Mouse (Mus musculus): ENCODE measurements around the gene Ccr5. TPM values are rescaled to one million over a fixed set of nuclear protein-coding genes. Genes with fewer than 3 reads are reported as not detected.
"Not testable (repeated sequence)": the region's sequence is repeated elsewhere in the genome, so short reads cannot be mapped to it uniquely, and the experiment has no call there.

Ccr5 gene
- polyA plus RNA-seq, 2 experiments, result 0.42 to 1.6 TPM

- no peak for ATAC-seq (ENCODE audit: insufficient read depth)
- H3K9me3 ChIP-seq (ENCODE audit: control insufficient read depth, low read length), result no peaks in the 10 kb centered on the region
- H3K36me3 ChIP-seq (replicated peaks; ENCODE audit: control insufficient read depth, insufficient read depth, low read depth), result no peaks in the 10 kb centered on the region
- no peak overlapping the region for H3K27ac ChIP-seq
- DNase-seq (ENCODE audit: low read depth in 3 of 3, low spot score in 3 of 3), result no peak
- no peak overlapping the region for H3K4me3 ChIP-seq (ENCODE audit: insufficient read depth in 1 of 2, low read depth in 2 of 2, low read length in 2 of 2)
- peaks cover 4 to 13% of the 10 kb centered on the region in 2 experiments; a peak in 3 of 4 replicates for H3K4me1 ChIP-seq (replicated peaks; ENCODE audit: control insufficient read depth in 2 of 2, insufficient read depth in 2 of 2, low read length in 1 of 2)
- no peak for TF ChIP-seq EP300 (IDR thresholded peaks at IDR 0.05; ENCODE audit: low read depth)
- no peak for TF ChIP-seq CTCF (IDR thresholded peaks at IDR 0.05; ENCODE audit: low read depth)
- WGBS (ENCODE audit: insufficient replicate concordance), result 61% methylated on average over 11 of the region's 11 CpGs
- H3K27me3 ChIP-seq (ENCODE audit: control insufficient read depth, insufficient read depth, low read length), result no peaks in the 10 kb centered on the region
- H3K9ac ChIP-seq (replicated peaks), result no peak overlapping the region
- no peak overlapping the region for H3K4me2 ChIP-seq (ENCODE audit: low read depth)
These were observed 4.2 kb downstream of the Ccr5 start for GRCm38 (mm10) chr9:124125576-124125975.

GRCm38 (mm10) chr9:124126373-124126772 lies 5.0 kb downstream of the Ccr5 start:
- no peak overlapping the region for H3K9ac ChIP-seq (replicated peaks)
- no peak for TF ChIP-seq CTCF (IDR thresholded peaks at IDR 0.05; ENCODE audit: low read depth)
- TF ChIP-seq EP300 (IDR thresholded peaks at IDR 0.05; ENCODE audit: low read depth), result no peak

DNA sequence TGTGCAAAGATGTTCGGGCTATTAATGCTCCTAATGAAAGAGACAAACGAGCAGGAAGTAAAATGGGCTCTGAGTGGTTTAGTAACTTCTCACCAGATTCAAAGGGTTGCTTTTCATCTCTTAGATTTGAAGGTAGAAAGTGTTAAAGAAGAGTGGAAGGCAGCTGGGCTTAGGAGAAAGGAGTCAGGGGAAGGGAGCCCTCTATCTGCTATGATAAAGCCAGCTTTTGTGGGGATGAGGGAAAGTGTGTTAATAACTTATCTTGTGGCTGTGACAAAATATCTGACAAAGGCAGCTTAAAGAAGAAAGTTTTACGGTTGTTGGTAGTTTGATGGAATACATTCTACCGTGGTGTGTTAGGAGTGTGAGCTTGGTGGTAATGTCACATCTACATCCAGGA lies 6.1 kb downstream of the Ccr5 start:
- H3K4me1 ChIP-seq (replicated peaks; ENCODE audit: control insufficient read depth in 2 of 2, insufficient read depth in 2 of 2, low read length in 1 of 2), result peaks cover 4 to 13% of the 10 kb centered on the region in 2 experiments; a peak in 3 of 4 replicates
- H3K27ac ChIP-seq, result no peak overlapping the region
- DNase-seq (ENCODE audit: low read depth in 3 of 3, low spot score in 3 of 3) (no peak), ATAC-seq (ENCODE audit: insufficient read depth) (no peak)
- no peak for TF ChIP-seq CTCF (IDR thresholded peaks at IDR 0.05; ENCODE audit: low read depth)
- TF ChIP-seq EP300 (IDR thresholded peaks at IDR 0.05; ENCODE audit: low read depth), result no peak
- H3K4me2 ChIP-seq (ENCODE audit: low read depth), result no peak overlapping the region
- no peak overlapping the region for H3K9ac ChIP-seq (replicated peaks)
- no peaks in the 10 kb centered on the region for H3K9me3 ChIP-seq (ENCODE audit: control insufficient read depth, low read length)
- H3K36me3 ChIP-seq (replicated peaks; ENCODE audit: control insufficient read depth, insufficient read depth, low read depth), result no peaks in the 10 kb centered on the region
- H3K4me3 ChIP-seq (ENCODE audit: insufficient read depth in 1 of 2, low read depth in 2 of 2, low read length in 2 of 2), result no peak overlapping the region
- 26% methylated on average over 4 of the region's 4 CpGs for WGBS (ENCODE audit: insufficient replicate concordance)
- no peaks in the 10 kb centered on the region for H3K27me3 ChIP-seq (ENCODE audit: control insufficient read depth, insufficient read depth, low read length)

More at GRCm38 (mm10) chr9:124126373-124126772, 5.0 kb downstream of the Ccr5 start:
- DNase-seq (ENCODE audit: low read depth in 3 of 3, low spot score in 3 of 3) (no peak), ATAC-seq (ENCODE audit: insufficient read depth) (no peak)
- Histone ChIP-seq H3K9me3 (ENCODE audit: control insufficient read depth, low read length) (no peaks in the 10 kb centered on the region), H3K27me3 (ENCODE audit: control insufficient read depth, insufficient read depth, low read length) (no peaks in the 10 kb centered on the region), H3K4me3 (ENCODE audit: insufficient read depth in 1 of 2, low read depth in 2 of 2, low read length in 2 of 2) (no peak overlapping the region), H3K27ac (no peak overlapping the region; the same call in 1 of the 2 replicates), H3K4me2 (ENCODE audit: low read depth) (no peak overlapping the region), H3K36me3 (replicated peaks; ENCODE audit: control insufficient read depth, insufficient read depth, low read depth) (no peaks in the 10 kb centered on the region), H3K4me1 (replicated peaks; ENCODE audit: control insufficient read depth in 2 of 2, insufficient read depth in 2 of 2, low read length in 1 of 2) (peaks cover 4 to 13% of the 10 kb centered on the region in 2 experiments; a peak in 3 of 4 replicates)
- 33% methylated on average over 5 of the region's 5 CpGs for WGBS (ENCODE audit: insufficient replicate concordance)

GRCm38 (mm10) chr9:124128379-124128778 lies 7.0 kb downstream of the Ccr5 start:
- no peaks in the 10 kb centered on the region for H3K9me3 ChIP-seq (ENCODE audit: control insufficient read depth, low read length)
- no peaks in the 10 kb centered on the region for H3K36me3 ChIP-seq (replicated peaks; ENCODE audit: control insufficient read depth, insufficient read depth, low read depth)
- H3K4me1 ChIP-seq (replicated peaks; ENCODE audit: control insufficient read depth in 2 of 2, insufficient read depth in 2 of 2, low read length in 1 of 2), result peaks cover 4 to 13% of the 10 kb centered on the region in 2 experiments; a peak in 3 of 4 replicates
- peak; percentile 54; the same call in 1 of the 2 replicates for ATAC-seq (ENCODE audit: insufficient read depth)
- peak; percentile 71 for TF ChIP-seq CTCF (IDR thresholded peaks at IDR 0.05; ENCODE audit: low read depth)
- no peak for TF ChIP-seq EP300 (IDR thresholded peaks at IDR 0.05; ENCODE audit: low read depth)
- DNase-seq (ENCODE audit: low read depth in 3 of 3, low spot score in 3 of 3), result no peak
- 0% methylated on average over 1 of the region's 1 CpGs for WGBS (ENCODE audit: insufficient replicate concordance)
- H3K9ac ChIP-seq (replicated peaks), result no peak overlapping the region
- no peaks in the 10 kb centered on the region for H3K27me3 ChIP-seq (ENCODE audit: control insufficient read depth, insufficient read depth, low read length)
- H3K4me3 ChIP-seq (ENCODE audit: insufficient read depth in 1 of 2, low read depth in 2 of 2, low read length in 2 of 2), result no peak overlapping the region
- H3K4me2 ChIP-seq (ENCODE audit: low read depth), result no peak overlapping the region
- H3K27ac ChIP-seq, result no peak overlapping the region

- not testable (repeated sequence) for H3K4me3 ChIP-seq (ENCODE audit: insufficient read depth in 1 of 2, low read depth in 2 of 2, low read length in 2 of 2); H3K9me3 ChIP-seq (ENCODE audit: control insufficient read depth, low read length); H3K9ac ChIP-seq (replicated peaks); H3K36me3 ChIP-seq (replicated peaks; ENCODE audit: control insufficient read depth, insufficient read depth, low read depth); H3K27me3 ChIP-seq (ENCODE audit: control insufficient read depth, insufficient read depth, low read length); H3K27ac ChIP-seq; DNase-seq (ENCODE audit: low read depth in 3 of 3, low spot score in 3 of 3); H3K4me2 ChIP-seq (ENCODE audit: low read depth); ATAC-seq (ENCODE audit: insufficient read depth); H3K4me1 ChIP-seq (replicated peaks; ENCODE audit: control insufficient read depth in 2 of 2, insufficient read depth in 2 of 2, low read length in 1 of 2)
- 63% methylated on average over 2 of the region's 2 CpGs for WGBS (ENCODE audit: insufficient replicate concordance)
These were observed 11.6 kb downstream of the Ccr5 start for GRCm38 (mm10) chr9:124132899-124133298.

DNA sequence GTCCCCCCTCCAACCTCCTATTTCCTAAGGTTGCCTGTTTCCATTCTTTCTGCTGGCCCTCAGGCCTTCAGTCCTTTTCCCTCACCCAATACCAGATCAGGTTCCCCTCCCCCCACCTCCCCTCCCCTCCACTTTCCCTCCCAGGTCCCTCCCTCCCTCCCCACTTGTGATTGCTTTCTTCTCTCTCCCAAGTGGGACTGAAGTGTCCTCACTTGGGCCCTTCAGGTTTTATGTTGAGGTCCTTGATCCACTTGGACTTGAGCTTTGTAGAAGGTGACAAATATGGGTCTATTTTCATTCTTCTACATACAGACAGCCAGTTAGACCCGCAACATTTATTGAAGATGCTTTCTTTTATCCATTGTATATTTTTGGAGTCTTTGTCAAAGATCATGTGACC lies 13.6 kb downstream of the Ccr5 start:
- not testable (repeated sequence) for H3K36me3 ChIP-seq (replicated peaks; ENCODE audit: control insufficient read depth, insufficient read depth, low read depth); H3K4me3 ChIP-seq (ENCODE audit: insufficient read depth in 1 of 2, low read depth in 2 of 2, low read length in 2 of 2); H3K27me3 ChIP-seq (ENCODE audit: control insufficient read depth, insufficient read depth, low read length); H3K27ac ChIP-seq; H3K4me2 ChIP-seq (ENCODE audit: low read depth); H3K9me3 ChIP-seq (ENCODE audit: control insufficient read depth, low read length); DNase-seq (ENCODE audit: low read depth in 3 of 3, low spot score in 3 of 3); H3K9ac ChIP-seq (replicated peaks); ATAC-seq (ENCODE audit: insufficient read depth)
- peaks cover 13 to 17% of the 10 kb centered on the region in 2 experiments for H3K4me1 ChIP-seq (replicated peaks; ENCODE audit: control insufficient read depth in 2 of 2, insufficient read depth in 2 of 2, low read length in 1 of 2)
- WGBS (ENCODE audit: insufficient replicate concordance), result 83% methylated on average over 1 of the region's 1 CpGs

All from liver, embryonic 14.5 days (tissue).